Mouse (Mus musculus) gastrocnemius, adult 8-10 months (tissue): ENCODE results near the gene Fhl4. TPM values are rescaled to one million over a fixed set of nuclear protein-coding genes. Genes with fewer than 3 reads are reported as not detected.

ENCODE experiments used
- DNase-seq, 2 experiments: peaks; one replicate each; pipeline ENCODE4 v3.0.0; 2022; ENCODE audit warnings: low spot score in 2 of 2
- total RNA-seq, 4 experiments: library from RNA; stranded (reverse); gene quantifications; 2 replicates each; pipeline ENCODE4 v1.2.4; 2022

Gene Fhl4
- total RNA-seq, result under 1 TPM in 2 of 4 experiments, not detected in 2; 0.12 to 0.20 TPM

DNA sequence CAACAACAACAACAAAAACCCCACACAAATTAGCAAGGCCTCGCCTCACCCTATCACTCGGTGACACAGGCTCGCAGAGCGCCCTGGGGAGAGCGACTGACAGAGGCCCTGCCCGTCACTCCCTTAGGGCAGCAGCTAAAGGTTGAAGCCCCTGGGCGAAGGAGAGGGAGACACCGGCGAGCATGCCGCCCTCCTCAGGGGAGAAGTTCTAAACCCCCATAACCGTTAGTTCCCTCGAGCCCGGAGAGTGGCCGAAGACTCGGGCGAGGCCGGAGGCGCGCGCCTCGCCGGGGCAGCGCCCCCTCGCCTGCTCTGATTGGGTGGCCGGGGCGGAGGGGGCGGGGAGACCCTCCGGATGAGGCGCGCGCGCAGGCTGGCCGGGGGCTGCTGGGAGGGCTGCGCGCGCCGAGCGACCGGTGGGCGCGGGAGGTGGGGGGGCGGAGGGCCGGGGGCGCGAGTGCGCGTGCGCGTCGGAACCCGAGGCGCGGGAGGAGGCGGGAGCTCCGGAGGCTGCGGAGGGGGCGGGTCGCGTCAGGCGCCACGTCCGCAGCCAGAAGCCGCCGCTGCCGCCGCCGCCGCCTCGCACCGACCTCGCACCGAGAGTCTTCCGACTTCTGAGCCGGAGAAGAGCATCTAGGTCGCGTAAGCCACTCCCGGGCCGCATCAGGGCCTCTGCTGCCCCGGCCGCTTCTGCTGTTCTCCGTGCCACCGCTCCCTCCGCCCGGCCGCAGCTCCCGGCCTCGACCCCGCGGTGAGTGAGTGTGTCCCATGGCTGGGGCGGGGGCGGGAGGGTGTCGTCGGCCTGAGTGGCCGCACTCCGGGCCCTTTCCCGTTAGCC lies at the start of gene Fhl4, which contains the start of gene Tmem263:
Gene Fhl4, minus strand, starts transcription at position 249 of the 838 bp plus-strand sequence.
Gene Tmem263, plus strand, starts transcription at position 381 of the 838 bp plus-strand sequence.
- peak; percentile 50 to 70 for DNase-seq

DNA sequence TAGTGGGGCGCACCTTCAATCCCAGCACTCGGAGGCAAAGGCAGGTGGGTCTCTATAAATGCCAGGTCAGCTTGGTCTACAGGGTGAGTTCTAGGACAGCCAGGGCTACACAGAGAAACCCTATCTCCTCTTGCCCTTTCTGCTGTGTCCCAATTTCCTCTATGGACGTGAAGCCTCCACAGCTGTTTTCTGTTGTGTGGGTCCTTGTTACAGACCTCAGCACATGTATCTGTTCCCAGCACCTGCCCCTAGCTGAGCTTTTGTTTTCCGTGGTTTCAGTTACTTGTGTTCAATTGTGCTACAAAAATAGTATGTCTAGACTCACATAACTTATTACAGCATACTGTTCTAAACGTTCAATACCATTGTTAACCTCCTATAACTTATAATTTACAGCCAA lies 46.9 kb upstream of the Fhl4 start:
- no peak for DNase-seq

DNA sequence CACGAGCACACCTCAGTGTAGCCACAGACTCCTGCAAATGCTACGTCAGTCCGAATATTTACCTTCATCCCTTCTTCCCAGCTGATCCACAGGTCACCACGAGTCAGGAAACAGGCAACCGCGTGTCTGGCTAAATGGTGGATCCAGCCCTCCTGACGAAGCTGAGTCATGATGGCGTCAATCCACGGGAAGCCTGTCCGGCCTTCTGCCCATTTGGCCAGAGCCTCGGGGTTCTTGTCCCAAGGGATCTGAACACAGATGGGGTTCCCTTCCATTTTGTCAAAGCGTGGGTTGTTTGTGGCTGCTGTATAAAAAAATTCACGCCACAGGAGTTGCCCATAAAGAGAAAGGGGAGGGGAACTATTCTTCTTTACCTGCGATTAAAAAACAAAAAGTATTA lies 44.0 kb upstream of the Fhl4 start:
- no peak for DNase-seq

DNA sequence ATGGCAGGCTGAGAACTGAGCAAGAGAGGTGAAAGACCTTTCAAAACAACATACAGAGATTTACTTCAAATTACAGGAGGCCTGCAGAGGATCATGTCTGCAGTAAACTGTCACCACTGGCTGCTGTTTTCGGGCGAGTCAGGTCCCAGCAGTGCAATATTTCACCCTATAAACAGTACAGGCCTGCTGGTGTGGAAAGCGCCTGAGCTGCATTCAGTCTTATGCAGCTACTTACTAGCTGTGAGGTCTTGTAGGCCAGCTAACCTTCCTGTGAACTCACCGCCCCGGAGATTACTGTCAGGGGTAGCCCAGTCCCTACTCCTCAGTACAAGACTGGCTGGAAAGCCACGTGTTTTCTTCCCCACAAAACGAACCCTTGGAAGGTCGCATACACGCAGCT lies 39.2 kb upstream of the Fhl4 start:
- no peak for DNase-seq

DNA sequence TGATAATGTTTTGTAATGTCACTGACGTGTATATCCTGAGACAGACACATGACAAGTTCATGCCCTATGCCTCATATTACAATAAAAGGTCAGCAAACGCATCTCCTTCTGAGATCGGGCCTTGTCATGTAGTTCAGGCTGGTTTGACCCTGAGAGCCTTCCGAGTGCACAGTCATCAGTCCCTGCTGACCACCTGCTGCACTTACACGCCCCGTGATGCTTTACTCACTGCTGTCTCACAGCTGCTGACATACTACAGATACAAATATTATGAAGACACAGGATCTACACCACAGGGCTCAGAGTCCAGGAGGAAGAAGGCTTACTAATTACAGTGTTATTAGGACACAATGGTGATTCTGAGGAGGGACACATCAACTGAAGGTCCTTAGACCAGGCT lies 34.3 kb upstream of the Fhl4 start:
- DNase-seq, result no peak

DNA sequence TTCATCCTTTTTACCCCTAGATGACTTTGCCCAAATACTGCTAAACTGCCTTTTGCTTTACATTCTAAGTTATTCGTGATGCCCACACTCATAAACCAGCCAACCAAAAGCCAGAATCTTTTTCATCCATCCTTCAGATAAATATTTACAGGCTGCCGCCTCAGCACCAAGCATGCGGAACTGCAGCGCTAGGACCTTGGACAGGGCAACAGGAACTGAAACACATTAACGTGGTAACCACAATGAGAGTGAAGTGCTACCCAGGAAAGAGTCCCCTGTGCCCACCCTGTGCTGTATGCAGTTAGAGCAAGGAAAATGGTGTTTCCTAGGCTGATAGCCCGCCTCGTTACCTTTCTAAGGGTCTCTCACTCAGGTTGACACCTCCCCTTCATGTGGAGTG lies 26.2 kb upstream of the Fhl4 start:
- no peak for DNase-seq

DNA sequence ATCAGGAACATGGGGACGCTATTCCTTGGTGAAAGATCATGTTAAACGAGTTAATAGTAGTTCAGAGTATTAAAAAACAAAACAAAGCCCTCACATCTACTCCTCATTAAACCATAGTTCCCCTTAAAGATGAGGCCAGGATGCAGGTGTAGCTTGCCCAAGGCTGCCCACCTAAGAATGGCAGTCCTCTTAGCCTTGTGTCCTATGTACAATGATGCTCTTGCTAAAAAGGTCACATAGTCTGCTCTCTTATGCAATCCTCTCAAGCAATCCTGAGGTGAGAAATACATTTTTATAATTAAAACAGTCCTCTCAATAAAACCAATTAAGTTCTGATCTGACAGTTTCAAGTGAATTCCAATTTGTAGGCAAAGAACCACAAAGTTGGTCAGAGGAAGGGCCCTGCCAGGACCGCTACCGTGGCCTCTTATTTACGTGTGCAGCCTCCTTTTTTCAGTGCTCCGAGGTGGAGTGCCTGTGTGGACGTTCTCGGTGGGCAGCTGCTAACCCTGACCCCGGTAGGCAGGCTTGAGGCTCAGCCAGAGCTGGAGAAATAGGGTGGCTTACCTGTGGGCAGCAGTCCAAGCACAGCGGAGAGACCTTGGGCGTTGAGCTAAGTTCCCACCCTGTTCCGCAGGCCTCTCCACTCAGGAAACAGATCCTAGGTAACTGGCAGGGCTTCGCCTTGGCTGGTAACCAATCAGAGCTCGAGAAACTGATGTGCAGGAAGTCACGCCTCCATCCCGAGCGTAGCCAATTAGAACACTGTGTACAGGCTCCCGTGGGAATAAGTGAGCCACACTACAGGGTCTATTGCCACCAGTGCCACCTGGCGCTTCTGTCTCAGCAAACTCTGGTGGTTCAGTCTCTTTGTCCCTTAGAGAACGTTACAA lies 25.3 kb upstream of the Fhl4 start, which contains the start of gene Mterf2:
Gene Mterf2, minus strand, starts transcription at position 633 of the 893 bp plus-strand sequence.
- DNase-seq, result peak; percentile 92 to 97

DNA sequence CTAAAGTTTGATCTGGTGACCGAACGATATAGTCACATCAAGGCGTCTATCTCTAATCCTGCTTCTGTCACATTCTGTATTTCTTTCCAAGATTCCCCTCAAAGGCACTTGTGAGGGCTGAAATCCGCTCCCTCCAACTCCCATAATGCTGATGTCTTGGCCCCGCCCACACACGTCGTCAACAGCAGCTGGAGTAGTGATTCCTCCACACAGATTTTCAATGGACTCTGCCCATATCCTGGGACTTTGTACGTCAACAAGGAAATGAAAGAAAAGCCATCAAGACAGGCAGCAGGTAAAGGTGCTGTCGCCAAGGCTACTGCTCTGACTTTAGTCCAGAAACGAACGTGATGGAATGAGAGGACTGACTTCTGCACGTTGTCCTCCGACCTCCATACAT lies 22.9 kb upstream of the Fhl4 start:
- no peak for DNase-seq

DNA sequence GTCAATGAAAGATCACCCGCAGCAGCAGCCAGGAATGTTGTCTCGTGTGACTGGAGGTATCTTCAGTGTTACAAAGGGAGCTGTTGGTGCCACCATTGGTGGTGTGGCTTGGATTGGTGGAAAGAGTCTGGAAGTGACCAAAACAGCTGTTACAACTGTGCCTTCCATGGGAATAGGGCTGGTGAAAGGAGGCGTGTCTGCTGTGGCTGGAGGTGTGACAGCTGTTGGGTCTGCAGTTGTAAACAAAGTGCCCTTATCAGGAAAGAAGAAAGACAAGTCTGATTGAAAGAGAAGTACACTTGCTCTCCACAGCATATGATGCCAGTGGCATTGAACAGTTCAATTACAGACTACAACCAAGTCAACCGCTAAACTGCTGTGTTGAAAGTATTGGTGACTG lies 12.1 kb upstream of the Fhl4 start:
- DNase-seq, result no peak

DNA sequence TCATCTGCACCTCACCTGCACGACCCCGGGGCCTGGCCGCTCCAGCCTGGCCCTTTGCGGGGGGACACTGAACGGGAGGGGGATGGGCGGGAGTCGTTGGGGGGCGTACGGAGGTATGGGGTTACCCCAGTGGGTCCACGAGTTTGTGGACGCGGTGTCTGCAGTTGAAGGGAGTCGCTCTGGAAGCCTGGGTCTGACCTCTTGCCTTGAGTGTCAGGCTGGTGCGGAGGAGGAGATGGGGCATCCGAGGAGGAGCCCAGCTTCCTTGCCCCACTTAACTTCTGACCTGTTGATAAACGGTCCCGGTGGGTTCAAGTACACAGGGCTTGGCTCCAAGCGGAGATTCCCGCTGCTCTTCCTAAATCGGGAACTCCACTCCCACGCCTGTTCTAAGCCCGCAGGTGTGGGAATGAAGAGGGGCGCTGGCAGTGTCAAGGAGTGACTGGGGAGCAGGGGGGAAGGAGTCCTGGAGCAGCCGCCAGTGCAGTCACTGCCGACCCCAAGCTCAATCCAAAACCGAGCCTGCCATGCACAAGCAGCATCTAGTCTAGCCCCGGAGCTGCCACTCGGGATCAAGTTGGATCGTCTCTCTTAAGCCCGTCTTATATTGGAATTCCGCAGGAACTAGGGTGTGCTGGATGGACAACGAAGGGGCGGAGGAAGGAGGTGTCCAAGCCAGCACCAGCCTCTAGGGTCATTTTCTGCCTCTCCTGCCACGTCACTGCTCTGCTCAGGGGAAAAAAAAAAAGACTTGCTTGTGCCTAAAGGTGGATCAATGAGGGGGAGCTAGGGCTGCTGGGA lies 990 bp upstream of the Fhl4 start:
- no peak for DNase-seq

DNA sequence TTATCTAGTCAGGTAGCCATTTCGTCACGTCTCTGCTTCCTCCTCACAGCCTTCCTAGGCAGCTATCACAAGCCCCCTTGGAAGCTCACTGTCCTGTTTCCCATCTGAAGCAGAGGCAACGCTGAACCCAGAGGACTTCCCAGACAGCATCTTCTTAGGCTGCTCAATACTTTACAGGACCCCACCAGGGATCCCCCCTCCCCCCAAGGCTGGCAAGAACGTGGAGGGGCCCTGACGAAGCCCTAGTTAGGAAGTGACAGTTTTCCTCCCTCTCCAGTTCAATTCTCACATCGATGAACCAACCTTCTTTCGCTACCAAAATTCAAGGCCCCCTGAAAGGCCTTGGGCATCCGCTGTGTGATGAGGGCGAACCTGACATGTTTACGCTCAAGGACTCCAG lies 454 bp downstream of the Fhl4 start:
- no peak for DNase-seq

DNA sequence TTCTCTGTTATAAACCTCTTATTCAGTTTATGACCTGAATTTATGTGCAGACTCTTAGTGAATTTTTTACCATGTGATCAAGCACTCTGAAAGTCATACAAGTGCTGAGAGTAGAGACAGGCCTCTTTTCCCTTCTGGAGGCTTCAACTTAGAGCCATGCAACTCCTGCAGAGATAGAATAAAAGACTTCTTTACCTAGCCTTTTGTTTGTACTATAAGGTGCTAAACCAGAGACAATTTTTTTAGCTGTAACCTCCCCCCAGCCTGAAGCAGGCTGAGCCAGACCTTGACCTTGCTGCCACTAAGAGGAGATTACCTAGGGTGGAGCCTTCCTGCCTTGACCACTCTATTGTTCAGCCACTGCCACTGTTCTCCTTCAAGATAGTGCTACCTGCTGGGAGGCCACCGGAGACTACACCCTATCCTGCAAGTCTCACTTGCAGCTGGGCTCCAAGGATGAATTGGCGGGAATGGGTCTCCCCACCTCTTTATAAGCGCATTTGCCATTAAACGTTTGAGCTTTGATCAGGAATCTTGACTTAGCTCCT lies 30.6 kb downstream of the Fhl4 start:
- DNase-seq, result no peak

DNA sequence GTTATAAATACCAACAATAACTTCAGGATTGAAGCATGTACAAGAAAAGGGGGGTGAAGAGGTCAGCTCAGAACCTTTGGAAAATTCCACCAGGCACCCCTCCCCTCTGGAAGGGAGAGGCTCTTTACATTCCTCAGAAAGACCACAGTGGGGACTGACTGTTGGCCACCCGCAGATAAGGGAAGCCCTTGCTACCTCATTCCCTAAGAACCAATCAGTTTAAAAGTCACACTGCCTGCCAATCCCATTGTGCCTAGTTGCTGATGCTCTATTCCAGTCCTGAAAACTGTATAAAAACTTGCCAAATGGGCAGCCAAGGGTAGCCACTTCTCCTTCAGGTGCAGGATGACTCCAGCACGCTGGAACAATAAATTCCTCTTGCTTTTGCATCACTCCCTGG lies 47.4 kb downstream of the Fhl4 start:
- no peak for DNase-seq

DNA sequence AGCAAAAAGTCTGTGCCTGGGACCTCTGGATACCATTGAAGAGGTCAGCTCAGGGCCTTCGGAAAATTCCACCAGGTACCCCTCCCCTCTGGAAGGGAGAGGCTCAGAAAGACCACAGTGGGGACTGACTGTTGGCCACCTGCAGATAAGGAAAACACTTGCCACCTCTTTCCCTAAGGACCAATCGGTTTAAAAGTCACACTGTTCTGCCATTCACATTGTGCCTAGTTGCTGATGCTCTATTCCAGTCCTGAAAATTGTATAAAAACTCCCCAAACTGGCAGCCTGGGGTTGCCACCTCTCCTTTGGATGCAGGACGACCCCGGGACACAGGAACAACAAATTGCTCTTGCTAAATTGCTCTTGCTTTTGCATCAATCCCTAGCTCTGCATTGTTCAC lies 49.8 kb downstream of the Fhl4 start:
- DNase-seq, result no peak

DNA sequence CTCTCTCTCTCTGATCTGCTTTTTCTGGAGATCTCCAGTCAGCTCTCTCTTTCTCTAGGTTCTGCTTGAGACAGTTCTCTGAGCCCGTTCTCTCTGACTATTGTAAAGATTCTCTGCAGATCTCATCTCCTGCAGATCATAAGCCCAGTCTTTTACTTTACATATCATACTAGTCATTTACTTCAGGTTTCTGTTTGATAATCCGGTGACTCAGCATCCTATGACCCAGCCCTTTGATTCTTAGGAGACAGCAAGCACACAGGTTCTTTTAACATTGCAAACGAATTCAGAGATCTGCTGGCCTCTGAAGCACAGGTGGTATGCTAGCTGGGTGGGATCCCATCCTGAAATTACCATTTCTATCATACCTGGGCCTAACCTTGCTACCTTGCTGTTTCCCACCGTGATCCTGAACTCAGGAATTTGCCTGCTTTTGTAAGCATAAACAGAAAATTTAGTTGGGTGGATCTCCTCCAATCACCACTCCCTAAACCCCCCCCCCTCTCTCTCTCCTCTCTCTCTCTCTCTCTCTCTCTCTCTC lies 51.6 kb downstream of the Fhl4 start:
- no peak for DNase-seq

DNA sequence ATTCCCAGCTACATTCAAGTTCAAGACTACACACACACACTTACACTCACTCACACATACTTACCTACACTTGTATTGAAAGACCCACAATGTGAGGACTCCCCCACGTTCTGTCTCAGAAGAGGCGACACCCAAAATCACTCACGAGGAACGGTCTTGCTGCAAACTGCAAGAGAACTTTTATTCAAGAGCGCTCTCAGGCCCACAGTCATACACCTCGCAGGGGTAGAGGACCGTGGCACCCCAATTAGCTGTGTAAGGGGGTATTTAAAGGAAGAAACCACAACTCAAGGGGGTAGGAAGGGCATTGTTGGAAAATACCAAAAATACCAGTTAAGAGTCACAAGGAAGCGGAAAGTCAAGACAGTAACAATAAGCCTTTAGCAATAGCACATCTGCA lies 54.3 kb downstream of the Fhl4 start:
- DNase-seq, result no peak

DNA sequence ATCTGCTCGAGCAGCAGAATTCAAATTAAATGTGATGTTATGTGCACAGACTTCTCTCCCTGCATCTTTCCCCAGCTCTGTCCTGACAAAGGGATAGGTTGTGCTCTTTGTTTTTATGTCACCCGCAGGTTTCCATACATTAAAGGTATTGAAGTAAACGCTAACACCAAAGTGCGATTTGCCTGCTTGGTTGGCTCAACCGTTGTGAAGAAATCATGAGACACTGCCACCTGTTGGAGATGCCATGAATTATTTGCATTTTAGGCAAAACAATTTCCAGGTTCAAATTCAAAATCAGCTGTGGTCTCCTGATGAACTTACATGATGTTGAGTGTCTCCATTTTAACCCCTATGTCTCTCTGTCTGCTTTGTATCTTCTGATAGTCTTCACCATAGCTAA lies 55.7 kb downstream of the Fhl4 start:
- no peak for DNase-seq
